Mouse (Mus musculus) C2C12 (cell line): ENCODE data around the gene Elfn1.

Experiments used
- CEBPB ChIP-seq: IDR thresholded peaks from one replicate; pipeline ENCODE4 v1.6.1; 2011; ENCODE audit warnings: low read depth, mild to moderate bottlenecking, control low read depth, moderate library complexity
- CTCF ChIP-seq: IDR thresholded peaks from one replicate; pipeline ENCODE4 v1.5.1; 2011; ENCODE audit not compliant: control insufficient read depth, insufficient read depth, insufficient read length
- FOSL1 ChIP-seq: IDR thresholded peaks from one replicate; pipeline ENCODE4 v1.8.0; 2011; ENCODE audit warnings: mild to moderate bottlenecking, low read length; ENCODE audit not compliant: poor library complexity, insufficient read depth, severe bottlenecking
- MAX ChIP-seq: IDR thresholded peaks from one replicate; pipeline ENCODE4 v1.6.1; 2011; ENCODE audit warnings: mild to moderate bottlenecking, control low read depth
- MYOD1 ChIP-seq: IDR thresholded peaks from one replicate; pipeline ENCODE4 v1.6.1; 2011; ENCODE audit warnings: low read depth; ENCODE audit not compliant: control insufficient read depth, insufficient read length
- MYOG ChIP-seq: IDR thresholded peaks from one replicate; pipeline ENCODE4 v1.6.1; 2011; ENCODE audit not compliant: control insufficient read depth, insufficient read length; ENCODE audit errors: extremely low read depth
- USF1 ChIP-seq: IDR thresholded peaks from one replicate; pipeline ENCODE4 v1.6.1; 2011; ENCODE audit warnings: low read depth, mild to moderate bottlenecking, control low read depth, moderate library complexity

GRCm38 (mm10) chr5:139923867-139924266 is 16.1 kb downstream of the Elfn1 start:
- TF ChIP-seq CTCF (no peak), MYOG (no peak), MAX (no peak), FOSL1 (no peak), USF1 (no peak), MYOD1 (no peak), CEBPB (no peak)
